Mouse (Mus musculus): Measurements from ENCODE around the gene Olfr221.

Olfr221 gene

DNA sequence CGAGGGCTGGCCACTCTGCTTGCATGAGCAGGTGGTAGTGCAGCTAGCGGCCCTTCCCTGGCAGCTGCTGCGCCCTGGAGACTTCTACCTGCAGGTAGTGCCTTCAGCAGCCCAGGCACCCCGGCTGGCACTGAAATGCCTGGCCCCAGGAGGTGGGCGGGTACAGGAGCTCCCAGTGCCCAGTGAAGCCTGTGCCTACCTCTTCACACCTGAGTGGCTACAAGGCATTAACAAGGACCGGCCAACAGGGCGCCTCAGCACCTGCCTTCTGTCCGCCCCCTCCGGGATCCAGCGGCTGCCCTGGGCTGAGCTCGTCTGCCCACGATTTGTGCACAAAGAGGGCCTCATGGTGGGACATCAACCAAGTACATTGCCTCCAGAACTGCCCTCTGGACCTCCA, 53.5 kb downstream of the Olfr221 start:
- Histone ChIP-seq H3K36me3 (ENCODE audit: insufficient read depth, low read length) (no peaks in the 10 kb centered on the region), H3K4me1 (replicated peaks; ENCODE audit: low read depth, low read length) (peaks cover 41% of the 10 kb centered on the region), H3K4me3 (replicated peaks; ENCODE audit: low read length) (peak overlapping the region; percentile 65), H3K9me3 (ENCODE audit: low read length) (no peaks in the 10 kb centered on the region), H3K27me3 (ENCODE audit: insufficient read depth, low read length) (peaks cover 62% of the 10 kb centered on the region)
- TF ChIP-seq POU5F1 (IDR thresholded peaks at IDR 0.05; ENCODE audit: borderline replicate concordance, low read length) = no peak
- TF ChIP-seq CTCF (conservative IDR thresholded peaks at IDR 0.05; ENCODE audit: low read length) = no peak
- TF ChIP-seq NANOG (IDR thresholded peaks at IDR 0.05; ENCODE audit: borderline replicate concordance, low read length) = no peak

GRCm38 (mm10) chr14:51987177-51987576, 55.1 kb downstream of the Olfr221 start:
- TF ChIP-seq NANOG (IDR thresholded peaks at IDR 0.05; ENCODE audit: borderline replicate concordance, low read length) (no peak), POU5F1 (IDR thresholded peaks at IDR 0.05; ENCODE audit: borderline replicate concordance, low read length) (no peak), CTCF (conservative IDR thresholded peaks at IDR 0.05; ENCODE audit: low read length) (no peak)
- Histone ChIP-seq H3K27me3 (ENCODE audit: insufficient read depth, low read length) (peaks cover 73% of the 10 kb centered on the region), H3K36me3 (ENCODE audit: insufficient read depth, low read length) (no peaks in the 10 kb centered on the region), H3K4me3 (replicated peaks; ENCODE audit: low read length) (no peak overlapping the region), H3K9me3 (ENCODE audit: low read length) (no peaks in the 10 kb centered on the region), H3K4me1 (replicated peaks; ENCODE audit: low read depth, low read length) (peaks cover 43% of the 10 kb centered on the region)

DNA sequence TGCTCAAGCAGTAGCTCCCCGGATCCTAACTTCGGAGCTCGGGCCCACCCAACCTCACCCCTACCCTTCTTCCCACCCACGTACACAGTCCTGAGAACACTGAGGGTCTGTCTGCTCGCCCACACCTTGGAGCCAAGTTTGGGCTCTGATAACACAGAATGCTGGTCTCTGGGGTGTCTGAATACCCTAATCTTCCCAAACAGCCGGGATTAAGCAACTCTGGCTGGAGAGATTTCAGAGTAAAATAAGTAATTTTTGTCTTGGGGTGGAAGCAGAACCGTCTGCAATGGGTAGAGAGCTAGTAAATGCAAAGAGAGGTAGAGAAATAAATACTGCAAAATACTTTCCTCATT, 56.1 kb downstream of the Olfr221 start:
- Histone ChIP-seq H3K9me3 (ENCODE audit: low read length) (no peaks in the 10 kb centered on the region), H3K4me1 (replicated peaks; ENCODE audit: low read depth, low read length) (peaks cover 43% of the 10 kb centered on the region), H3K27me3 (ENCODE audit: insufficient read depth, low read length) (peaks cover 76% of the 10 kb centered on the region), H3K4me3 (replicated peaks; ENCODE audit: low read length) (peak overlapping the region; percentile 81), H3K36me3 (ENCODE audit: insufficient read depth, low read length) (no peaks in the 10 kb centered on the region)
- TF ChIP-seq POU5F1 (IDR thresholded peaks at IDR 0.05; ENCODE audit: borderline replicate concordance, low read length) = no peak
- TF ChIP-seq NANOG (IDR thresholded peaks at IDR 0.05; ENCODE audit: borderline replicate concordance, low read length) = no peak
- no peak for TF ChIP-seq CTCF (conservative IDR thresholded peaks at IDR 0.05; ENCODE audit: low read length)

GRCm38 (mm10) chr14:51985301-51986152, 56.7 kb downstream of the Olfr221 start:
- Histone ChIP-seq H3K4me1 (replicated peaks; ENCODE audit: low read depth, low read length) (peaks cover 43% of the 10 kb centered on the region), H3K4me3 (replicated peaks; ENCODE audit: low read length) (peak overlapping the region; percentile 81), H3K36me3 (ENCODE audit: insufficient read depth, low read length) (no peaks in the 10 kb centered on the region), H3K9me3 (ENCODE audit: low read length) (no peaks in the 10 kb centered on the region), H3K27me3 (ENCODE audit: insufficient read depth, low read length) (peaks cover 71% of the 10 kb centered on the region)
- no peak for TF ChIP-seq NANOG (IDR thresholded peaks at IDR 0.05; ENCODE audit: borderline replicate concordance, low read length)
- no peak for TF ChIP-seq POU5F1 (IDR thresholded peaks at IDR 0.05; ENCODE audit: borderline replicate concordance, low read length)
- no peak for TF ChIP-seq CTCF (conservative IDR thresholded peaks at IDR 0.05; ENCODE audit: low read length)

DNA sequence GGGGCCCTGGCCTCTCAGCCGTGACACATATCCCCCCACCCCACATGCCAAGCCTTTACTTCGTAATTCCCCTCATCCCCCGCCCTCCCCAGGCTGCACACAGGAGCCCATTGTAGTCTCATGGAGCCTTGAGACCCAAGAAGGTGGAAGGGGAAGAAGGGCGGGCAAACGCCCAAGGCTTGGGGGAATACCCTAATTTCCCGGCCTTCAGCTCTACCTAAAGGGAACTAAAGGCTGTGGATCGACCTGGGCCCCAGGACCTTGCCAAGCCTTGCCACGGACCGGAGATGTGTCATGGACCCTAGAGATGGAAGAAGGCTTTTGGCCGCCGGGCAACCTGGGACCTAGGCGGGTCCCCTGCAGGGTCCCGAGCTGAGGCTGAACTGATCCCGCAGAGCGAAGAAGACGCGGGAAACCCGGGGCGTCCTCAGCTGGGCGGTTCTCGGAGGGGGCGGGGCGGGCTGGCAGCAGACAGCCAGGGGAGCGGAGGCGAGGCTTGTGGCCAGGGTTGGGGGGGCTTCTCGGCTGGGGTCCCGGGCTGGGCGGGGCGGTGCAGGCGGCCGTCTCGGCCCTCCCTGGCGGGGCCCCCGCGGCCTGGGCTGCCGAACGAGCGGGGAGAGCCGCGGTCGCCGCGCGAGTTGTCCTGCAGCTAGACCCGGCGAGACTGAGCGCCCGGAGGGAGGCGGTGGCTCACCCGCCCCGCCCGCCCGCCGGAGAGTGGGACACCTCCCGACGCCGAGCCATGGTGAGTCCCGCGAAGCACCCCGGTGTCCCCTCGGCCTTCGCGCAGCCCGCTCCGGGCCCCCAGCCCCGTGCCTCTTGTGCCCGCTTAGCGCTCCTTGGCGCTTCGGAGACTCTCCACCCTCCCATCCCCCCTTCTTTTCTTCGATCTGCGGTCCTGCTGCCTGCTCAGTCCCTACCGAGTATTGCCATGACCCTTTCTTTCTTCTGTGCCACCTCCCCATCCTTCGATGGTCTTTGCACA, 57.7 kb downstream of the Olfr221 start, which contains the start of gene Arhgef40:
Gene Arhgef40 (plus strand): TSS at position 473 of the 985 bp plus-strand sequence.
- Histone ChIP-seq H3K4me1 (replicated peaks; ENCODE audit: low read depth, low read length) (peaks cover 37% of the 10 kb centered on the region), H3K4me3 (replicated peaks; ENCODE audit: low read length) (peak within 1 kb of the TSS; percentile 81), H3K27me3 (ENCODE audit: insufficient read depth, low read length) (peaks cover 63% of the 10 kb centered on the region), H3K9me3 (ENCODE audit: low read length) (no peaks in the 10 kb centered on the region), H3K36me3 (ENCODE audit: insufficient read depth, low read length) (no peaks in the 10 kb centered on the region)
- no peak for TF ChIP-seq NANOG (IDR thresholded peaks at IDR 0.05; ENCODE audit: borderline replicate concordance, low read length)
- no peak for TF ChIP-seq CTCF (conservative IDR thresholded peaks at IDR 0.05; ENCODE audit: low read length)
- no peak for TF ChIP-seq POU5F1 (IDR thresholded peaks at IDR 0.05; ENCODE audit: borderline replicate concordance, low read length)
